Mouse (Mus musculus) heart, postnatal 0 days (tissue): ENCODE data around the gene Tfpi2.

Source experiments
- CTCF ChIP-seq: IDR thresholded peaks from 2 replicates; pipeline ENCODE4 v1.5.1; 2016; ENCODE audit warnings: antibody characterized with exemption, control low read depth, low read depth
- EP300 ChIP-seq: IDR thresholded peaks from 2 replicates; pipeline ENCODE4 v1.6.1; 2016; ENCODE audit warnings: antibody characterized with exemption, low read depth

DNA sequence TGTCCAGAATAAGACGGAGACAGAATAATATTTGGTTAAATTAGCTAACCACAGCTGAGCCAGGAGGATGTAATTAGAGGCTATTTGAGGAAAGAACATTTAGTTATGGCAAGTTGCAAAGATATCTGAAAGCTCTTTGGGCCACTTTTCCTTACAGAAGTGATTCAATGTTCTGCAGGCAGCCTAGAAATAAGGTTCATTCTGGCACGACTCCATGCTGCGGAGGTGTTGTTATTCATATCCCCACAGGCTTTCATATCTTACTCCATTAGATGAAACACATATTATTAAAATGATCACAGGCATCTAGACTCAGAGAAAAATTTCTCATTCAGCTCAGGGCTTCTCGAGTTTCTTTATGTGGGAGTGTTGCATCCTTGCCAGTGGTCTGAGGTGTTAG, 65.8 kb downstream of the Tfpi2 start:
- TF ChIP-seq CTCF (no peak), EP300 (no peak)
